Mouse (Mus musculus) limb, embryonic 12.5 days (tissue): ENCODE measurements around the gene Rnf181. TPM values are rescaled to one million over a fixed set of nuclear protein-coding genes. Genes with fewer than 3 reads are reported as not detected.
A peak's percentile ranks its signal among the peaks of the same experiment; 100 is the strongest.

Experiments
- ATAC-seq: fragments of 200-750 bp; cut with Nextera tagmentation; 2 replicates; pipeline ENCODE4 v1.8.0; 2017; ENCODE audit warnings: low read depth, moderate TSS enrichment; ENCODE audit not compliant: insufficient number of reproducible peaks, insufficient read depth, low FRiP score, low TSS enrichment
- H3K27ac ChIP-seq: fragments of 300-500 bp; sonication (generic); 2 replicates; pipeline ENCODE4 v1.5.1; 2016; ENCODE audit warnings: mild to moderate bottlenecking, moderate library complexity
- H3K27me3 ChIP-seq: fragments of 300-500 bp; sonication (generic); 2 replicates; pipeline ENCODE4 v1.6.1; 2016; ENCODE audit warnings: mild to moderate bottlenecking, moderate library complexity
- H3K36me3 ChIP-seq: fragments of 300-500 bp; sonication (generic); 2 replicates; pipeline ENCODE4 v1.6.1; 2016; ENCODE audit warnings: mild to moderate bottlenecking, moderate library complexity
- H3K4me1 ChIP-seq: fragments of 300-500 bp; sonication (generic); replicated peaks from 2 replicates; pipeline ENCODE4 v1.6.1; 2016
- H3K4me2 ChIP-seq: fragments of 300-500 bp; sonication (generic); 2 replicates; pipeline ENCODE4 v1.6.1; 2016; ENCODE audit warnings: mild to moderate bottlenecking, moderate library complexity
- H3K4me3 ChIP-seq: fragments of 300-500 bp; sonication (generic); replicated peaks from 2 replicates; pipeline ENCODE4 v1.5.1; 2016; ENCODE audit warnings: mild to moderate bottlenecking
- H3K9ac ChIP-seq: fragments of 300-500 bp; sonication (generic); replicated peaks from 2 replicates; pipeline ENCODE4 v1.6.1; 2016; ENCODE audit warnings: mild to moderate bottlenecking, moderate library complexity
- H3K9me3 ChIP-seq: fragments of 300-500 bp; sonication (generic); 2 replicates; pipeline ENCODE4 v1.6.1; 2016; ENCODE audit warnings: mild to moderate bottlenecking, moderate library complexity
- WGBS: fragments of 180-500 bp; shearing (Covaris S2); methylation state at CpG from one replicate; pipeline ENCODE4 v1.1.7; 2016; 5-methylcytosine and 5-hydroxymethylcytosine counted together
- polyA plus RNA-seq: library from polyadenylated mRNA; unstranded; fragments of >200 nt; fragmentation: Nextera tagmentation; extraction: Ambion mirVana; gene quantifications from 2 replicates; pipeline ENCODE4 v1.2.1, GENCODE M21; 2016

Rnf181 gene
- polyA plus RNA-seq, 1 experiment from 2014 or later: 93.4 TPM

GRCm38 (mm10) chr6:72370091-72370490 lies 3.3 kb upstream of the Rnf181 start:
- ATAC-seq: no peak
- no peaks in the 10 kb centered on the region for H3K9me3 ChIP-seq
- no peak overlapping the region for H3K27ac ChIP-seq
- H3K9ac ChIP-seq: no peak overlapping the region
- H3K27me3 ChIP-seq: no peaks in the 10 kb centered on the region
- H3K4me2 ChIP-seq: no peak overlapping the region
- no peaks in the 10 kb centered on the region for H3K36me3 ChIP-seq
- H3K4me1 ChIP-seq: peaks cover 6% of the 10 kb centered on the region; the same call in 1 of the 2 replicates
- H3K4me3 ChIP-seq: no peak overlapping the region
- WGBS: 81% methylated on average over 12 of the region's 12 CpGs

GRCm38 (mm10) chr6:72369557-72369956 lies 2.8 kb upstream of the Rnf181 start:
- H3K27me3 ChIP-seq: no peaks in the 10 kb centered on the region
- H3K36me3 ChIP-seq: no peaks in the 10 kb centered on the region
- H3K4me3 ChIP-seq: no peak overlapping the region
- peaks cover 6% of the 10 kb centered on the region; the same call in 1 of the 2 replicates for H3K4me1 ChIP-seq
- H3K9me3 ChIP-seq: no peaks in the 10 kb centered on the region
- H3K9ac ChIP-seq: no peak overlapping the region
- 75% methylated on average over 4 of the region's 4 CpGs for WGBS
- no peak for ATAC-seq
- H3K27ac ChIP-seq: no peak overlapping the region
- H3K4me2 ChIP-seq: no peak overlapping the region

GRCm38 (mm10) chr6:72367460-72367974 lies 761 bp upstream of the Rnf181 start:
- Histone ChIP-seq H3K27ac (no peak overlapping the region), H3K4me1 (peaks cover 6% of the 10 kb centered on the region; the same call in 1 of the 2 replicates), H3K9ac (no peak overlapping the region), H3K36me3 (no peaks in the 10 kb centered on the region), H3K4me2 (no peak overlapping the region), H3K27me3 (no peaks in the 10 kb centered on the region), H3K4me3 (no peak overlapping the region), H3K9me3 (no peaks in the 10 kb centered on the region)
- WGBS: 75% methylated on average over 4 of the region's 4 CpGs
- no peak for ATAC-seq

- no peak overlapping the region for H3K27ac ChIP-seq
- no peaks in the 10 kb centered on the region for H3K9me3 ChIP-seq
- H3K9ac ChIP-seq: no peak overlapping the region
- no peaks in the 10 kb centered on the region for H3K36me3 ChIP-seq
- no peak for ATAC-seq
- no peak overlapping the region for H3K4me2 ChIP-seq
- no peaks in the 10 kb centered on the region for H3K27me3 ChIP-seq
- peaks cover 7% of the 10 kb centered on the region for H3K4me1 ChIP-seq
- 71% methylated on average over 3 of the region's 3 CpGs for WGBS
- H3K4me3 ChIP-seq: no peak overlapping the region
Observed at GRCm38 (mm10) chr6:72366304-72366703, 452 bp downstream of the Rnf181 start.

GRCm38 (mm10) chr6:72364985-72365384 lies 1.8 kb downstream of the Rnf181 start:
- 71% methylated on average over 6 of the region's 6 CpGs for WGBS
- no peak overlapping the region for H3K27ac ChIP-seq
- H3K4me2 ChIP-seq: no peak overlapping the region
- no peak overlapping the region for H3K4me3 ChIP-seq
- peaks cover 8% of the 10 kb centered on the region for H3K36me3 ChIP-seq
- no peak for ATAC-seq
- H3K27me3 ChIP-seq: no peaks in the 10 kb centered on the region
- no peaks in the 10 kb centered on the region for H3K9me3 ChIP-seq
- no peak overlapping the region for H3K9ac ChIP-seq
- peaks cover 9% of the 10 kb centered on the region for H3K4me1 ChIP-seq

GRCm38 (mm10) chr6:72364009-72364408 lies 2.7 kb downstream of the Rnf181 start:
- Histone ChIP-seq H3K4me3 (no peak overlapping the region), H3K27ac (no peak overlapping the region), H3K9me3 (no peaks in the 10 kb centered on the region), H3K4me1 (peaks cover 9% of the 10 kb centered on the region), H3K27me3 (no peaks in the 10 kb centered on the region), H3K4me2 (no peak overlapping the region), H3K9ac (no peak overlapping the region), H3K36me3 (peaks cover 18% of the 10 kb centered on the region)
- ATAC-seq: no peak
- 46% methylated on average over 7 of the region's 7 CpGs for WGBS

GRCm38 (mm10) chr6:72362132-72363028 lies 4.4 kb downstream of the Rnf181 start:
- Histone ChIP-seq H3K4me2 (peak overlapping the region; percentile 85), H3K9me3 (no peaks in the 10 kb centered on the region), H3K27ac (peak overlapping the region; percentile 82), H3K27me3 (no peaks in the 10 kb centered on the region), H3K36me3 (peaks cover 33% of the 10 kb centered on the region), H3K4me1 (peaks cover 9% of the 10 kb centered on the region), H3K4me3 (peak overlapping the region; percentile 78), H3K9ac (peak overlapping the region; percentile 64)
- ATAC-seq: peak; percentile 98
- WGBS: under 1% methylated on average over 42 of the region's 42 CpGs

GRCm38 (mm10) chr6:72361121-72361551 lies 5.6 kb downstream of the Rnf181 start:
- Histone ChIP-seq H3K4me2 (peak overlapping the region; percentile 85), H3K9me3 (no peaks in the 10 kb centered on the region), H3K27ac (no peak overlapping the region), H3K9ac (0 out of 2 replicates have a peak overlapping the region, but pooled peaks have one; percentile 18), H3K27me3 (no peaks in the 10 kb centered on the region; the same call in 1 of the 2 replicates), H3K36me3 (peaks cover 33% of the 10 kb centered on the region), H3K4me1 (peaks cover 12% of the 10 kb centered on the region), H3K4me3 (peak overlapping the region; percentile 78)
- WGBS: 69% methylated on average over 5 of the region's 5 CpGs
- ATAC-seq: no peak

- ATAC-seq: no peak
- Histone ChIP-seq H3K4me3 (no peak overlapping the region), H3K9me3 (no peaks in the 10 kb centered on the region), H3K36me3 (peaks cover 33% of the 10 kb centered on the region), H3K4me1 (peaks cover 16% of the 10 kb centered on the region), H3K27me3 (no peaks in the 10 kb centered on the region; the same call in 1 of the 2 replicates), H3K9ac (no peak overlapping the region), H3K27ac (no peak overlapping the region), H3K4me2 (no peak overlapping the region)
- WGBS: 84% methylated on average over 7 of the region's 7 CpGs
Observed at GRCm38 (mm10) chr6:72360599-72360935, 6.2 kb downstream of the Rnf181 start.

GRCm38 (mm10) chr6:72359891-72360598 lies 6.7 kb downstream of the Rnf181 start:
- H3K27me3 ChIP-seq: no peaks in the 10 kb centered on the region; the same call in 1 of the 2 replicates
- H3K4me2 ChIP-seq: no peak overlapping the region
- H3K36me3 ChIP-seq: peaks cover 33% of the 10 kb centered on the region
- ATAC-seq: no peak
- H3K4me3 ChIP-seq: no peak overlapping the region
- H3K9ac ChIP-seq: no peak overlapping the region
- H3K4me1 ChIP-seq: peaks cover 16% of the 10 kb centered on the region
- 83% methylated on average over 11 of the region's 11 CpGs for WGBS
- no peaks in the 10 kb centered on the region for H3K9me3 ChIP-seq
- no peak overlapping the region for H3K27ac ChIP-seq

- Histone ChIP-seq H3K27me3 (no peaks in the 10 kb centered on the region; the same call in 1 of the 2 replicates), H3K4me1 (peaks cover 22% of the 10 kb centered on the region), H3K27ac (no peak overlapping the region), H3K4me3 (no peak overlapping the region), H3K9ac (no peak overlapping the region), H3K36me3 (peaks cover 33% of the 10 kb centered on the region), H3K4me2 (no peak overlapping the region), H3K9me3 (no peaks in the 10 kb centered on the region)
- WGBS: 76% methylated on average over 2 of the region's 2 CpGs
- ATAC-seq: no peak
Observed at GRCm38 (mm10) chr6:72359343-72359742, 7.4 kb downstream of the Rnf181 start.
